Mouse (Mus musculus): ENCODE measurements at regions not wholly inside any gene's neighbourhood (a gene's known extent, or its start where the extent isn't known, plus 50 kb on each side); places are given as distances from the start of the nearest gene placed in this dataset.
"Not testable (repeated sequence)": the region's sequence is repeated elsewhere in the genome, so short reads cannot be mapped to it uniquely, and the experiment has no call there.

- intact Hi-C loops (cut with DNase I), result no loop called here
- no peak for DNase-seq
Observed at GRCm38 (mm10) chr3:6886200-6887052, 266.2 kb upstream of the 1700008P02Rik start.

GRCm38 (mm10) chr3:6883401-6883800 is 263.2 kb upstream of the 1700008P02Rik start:
- no peak for DNase-seq
- intact Hi-C loops (cut with DNase I), result no loop called here

- intact Hi-C loops (cut with DNase I), result no loop called here
- DNase-seq, result no peak
Observed at GRCm38 (mm10) chr3:6876265-6876664, 256.0 kb upstream of the 1700008P02Rik start.

DNA sequence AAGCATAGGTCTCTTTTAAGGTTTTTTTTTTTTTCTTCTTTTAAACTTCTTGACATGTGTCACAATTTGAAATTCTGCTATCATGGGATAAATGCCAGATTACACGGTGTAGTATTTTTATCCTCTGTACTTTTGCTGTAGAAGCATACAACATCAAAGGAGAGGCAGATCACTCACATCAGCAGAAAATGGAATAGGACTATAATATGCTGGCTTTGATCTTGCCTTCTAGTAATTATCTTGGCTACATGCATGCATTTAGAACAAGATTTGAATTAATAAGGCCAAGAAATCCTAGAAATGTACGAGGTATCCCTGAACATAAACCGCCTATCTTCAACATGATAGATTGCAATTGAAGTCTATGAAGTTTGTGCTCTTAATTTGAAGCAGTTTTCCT is 251.9 kb upstream of the 1700008P02Rik start:
- intact Hi-C loops (cut with DNase I), result no loop called here
- DNase-seq, result no peak

DNA sequence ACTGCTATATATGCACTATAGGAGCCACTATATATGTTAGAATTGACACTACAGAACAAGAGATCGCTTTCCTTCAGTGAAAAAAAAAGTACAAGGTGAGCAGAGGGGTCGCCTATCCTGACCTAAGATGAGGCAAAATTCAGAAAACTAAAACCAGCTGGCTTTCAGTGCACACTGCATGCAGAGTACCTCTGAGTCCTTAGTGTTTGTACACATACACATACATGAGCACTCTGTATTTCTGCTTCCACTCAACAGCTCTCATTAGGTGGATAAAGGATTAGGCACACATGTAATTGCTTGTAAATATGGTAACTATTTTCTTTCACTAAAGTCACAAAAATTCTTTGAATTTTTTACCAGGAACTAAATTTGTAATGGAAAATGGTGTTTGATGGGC is 251.5 kb upstream of the 1700008P02Rik start:
- DNase-seq, result no peak
- intact Hi-C loops (cut with DNase I), result no loop called here

- no peak for DNase-seq
- intact Hi-C loops (cut with DNase I), result no loop called here
Observed at GRCm38 (mm10) chr3:6866148-6866483, 245.9 kb upstream of the 1700008P02Rik start.

GRCm38 (mm10) chr3:6865462-6866147 is 245.4 kb upstream of the 1700008P02Rik start:
- DNase-seq, result no peak
- intact Hi-C loops (cut with DNase I), result no loop called here

- intact Hi-C loops (cut with DNase I), result no loop called here
- DNase-seq, result no peak
Observed at GRCm38 (mm10) chr3:6859866-6860180, 239.6 kb upstream of the 1700008P02Rik start.

DNA sequence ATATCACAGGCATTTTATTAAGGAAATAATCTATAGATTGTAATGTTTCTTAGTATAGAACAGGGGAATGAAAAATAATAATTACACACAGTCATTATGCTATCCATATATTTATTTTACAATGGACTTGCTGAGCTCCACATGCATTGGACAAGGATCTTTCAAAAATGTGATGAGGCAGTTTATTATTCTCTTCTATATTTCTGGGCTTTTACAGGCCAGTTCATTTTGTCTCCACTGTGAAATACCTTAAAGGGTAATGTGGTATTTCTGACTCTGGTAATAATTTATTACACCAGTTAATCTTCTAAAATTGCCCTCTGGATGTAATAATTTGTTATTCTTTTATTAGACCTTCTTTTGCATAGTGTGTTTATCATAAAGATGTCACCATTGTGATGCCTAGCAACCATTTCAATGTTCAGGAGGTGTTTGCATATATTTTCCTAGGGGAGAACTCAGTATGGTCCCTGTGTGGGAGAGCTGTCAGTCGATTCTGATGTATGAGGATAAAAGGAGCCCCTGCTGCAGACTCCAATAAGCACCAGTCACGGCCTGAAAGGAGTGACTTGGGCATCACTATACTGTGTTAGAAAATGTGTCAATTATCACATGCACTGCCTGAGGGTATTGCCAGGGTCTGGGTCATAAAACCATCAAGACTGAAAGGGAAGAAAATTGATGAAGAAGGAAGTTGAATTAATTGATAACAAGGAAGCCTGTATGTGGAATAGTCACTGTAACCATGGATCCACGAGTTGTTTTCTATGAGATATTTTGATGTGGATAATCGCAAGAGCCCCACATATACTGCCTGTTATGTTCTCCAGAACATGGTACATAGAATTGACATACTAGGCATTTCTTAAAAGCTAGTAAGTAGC is 239.0 kb upstream of the 1700008P02Rik start:
- no peak for DNase-seq

GRCm38 (mm10) chr3:6819332-6819731 is 199.1 kb upstream of the 1700008P02Rik start:
- no peak for DNase-seq
- intact Hi-C loops (cut with DNase I), result no loop called here

More for the DNA sequence above, 239.0 kb upstream of the 1700008P02Rik start:
- intact Hi-C loops (cut with DNase I), result no loop called here

DNA sequence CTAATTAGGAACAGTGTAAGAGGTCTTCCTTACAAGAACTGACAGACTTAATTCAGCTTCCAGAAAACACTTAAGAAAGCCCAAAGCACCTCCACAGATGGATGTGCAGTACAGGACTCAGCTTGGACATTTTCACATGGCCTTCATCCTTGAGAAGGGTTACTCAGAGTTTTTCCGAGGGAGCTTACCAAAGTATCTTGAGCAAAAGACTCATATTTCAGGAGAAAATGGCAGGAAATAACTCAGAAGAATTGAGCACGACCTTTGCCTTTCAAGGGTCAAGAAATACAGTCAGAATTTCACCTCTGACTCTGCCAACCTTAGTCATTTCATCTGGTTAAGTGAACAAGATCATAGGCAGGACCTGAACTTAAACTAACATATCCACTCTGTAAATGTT is 192.1 kb upstream of the 1700008P02Rik start:
- intact Hi-C loops (cut with DNase I), result no loop called here
- DNase-seq, result no peak

DNA sequence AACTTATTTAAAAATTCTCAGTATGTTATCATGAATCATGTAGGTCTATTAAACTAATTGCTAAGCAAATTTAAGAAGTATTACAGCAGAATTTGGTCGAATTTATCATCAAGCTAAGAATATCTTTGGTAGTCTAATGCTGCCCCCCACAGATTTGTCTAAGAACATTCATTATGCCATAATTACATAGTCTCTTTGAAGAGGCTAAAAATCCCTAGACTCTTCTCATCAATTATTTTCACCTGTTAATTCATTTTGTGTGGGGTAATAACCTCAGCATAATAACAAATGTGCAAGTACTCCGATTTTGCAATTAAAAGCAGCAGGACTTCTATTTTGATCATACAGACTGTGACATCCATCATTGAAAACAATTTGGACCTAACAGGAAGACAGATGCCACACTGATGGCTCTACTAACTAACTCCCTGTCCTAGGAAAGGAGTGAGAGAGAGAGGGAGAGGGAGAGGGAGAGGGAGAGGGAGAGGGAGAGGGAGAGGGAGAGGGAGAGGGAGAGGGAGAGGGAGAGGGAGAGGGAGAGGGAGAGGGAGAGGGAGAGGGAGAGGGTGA is 189.2 kb upstream of the 1700008P02Rik start:
- no peak for DNase-seq
- intact Hi-C loops (cut with DNase I), result no loop called here

DNA sequence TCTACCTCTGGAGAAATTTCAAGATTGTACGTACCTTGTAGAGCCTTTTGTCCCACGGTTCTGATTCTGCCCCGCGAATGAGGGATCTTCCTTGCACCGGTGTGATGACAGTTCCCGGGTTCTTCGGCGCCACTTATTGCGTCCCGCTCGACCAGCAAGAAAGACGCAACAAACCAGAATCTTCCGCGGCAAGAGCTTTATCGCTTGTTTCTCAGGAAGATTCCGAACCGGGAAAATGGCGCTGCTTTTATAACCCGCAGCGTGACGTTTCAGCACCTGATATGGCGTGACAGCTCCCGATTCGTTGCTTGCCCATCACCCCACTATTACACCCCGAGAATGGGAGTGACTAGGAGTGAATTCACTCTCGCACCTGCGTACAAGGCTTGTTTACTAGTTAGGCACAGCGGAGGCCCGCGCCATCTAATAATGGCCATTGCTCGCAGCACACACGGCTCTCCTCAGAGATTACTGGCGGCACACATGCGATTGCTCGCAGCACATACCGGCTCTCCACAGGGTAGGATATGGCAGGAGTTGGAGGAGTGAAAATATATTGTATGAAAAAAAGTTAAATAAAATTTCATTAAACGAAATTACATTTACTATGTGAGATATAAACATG is 180.0 kb upstream of the 1700008P02Rik start:
- DNase-seq; intact Hi-C loops (cut with DNase I): not testable (repeated sequence)

DNA sequence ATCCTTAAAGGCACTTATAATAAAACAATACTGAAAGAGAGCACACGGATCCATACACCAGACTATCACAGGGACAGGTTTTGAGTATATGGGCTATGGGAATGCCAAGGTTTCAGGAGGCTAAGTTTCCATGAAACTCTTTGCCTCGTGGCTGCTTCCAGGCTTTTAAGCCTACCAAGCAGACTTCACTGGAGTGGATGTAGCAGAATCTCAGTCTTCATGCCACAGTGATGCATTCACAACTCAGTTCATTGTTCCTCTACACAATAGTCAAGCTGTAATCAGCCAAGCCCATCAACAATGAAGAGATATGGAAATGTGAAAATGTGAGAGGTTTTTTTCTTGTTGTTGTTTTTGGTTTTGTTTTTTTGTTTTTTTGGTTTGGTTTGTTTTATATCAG is 148.3 kb upstream of the 1700008P02Rik start:
- no peak for DNase-seq
- intact Hi-C loops (cut with DNase I), result no loop called here

DNA sequence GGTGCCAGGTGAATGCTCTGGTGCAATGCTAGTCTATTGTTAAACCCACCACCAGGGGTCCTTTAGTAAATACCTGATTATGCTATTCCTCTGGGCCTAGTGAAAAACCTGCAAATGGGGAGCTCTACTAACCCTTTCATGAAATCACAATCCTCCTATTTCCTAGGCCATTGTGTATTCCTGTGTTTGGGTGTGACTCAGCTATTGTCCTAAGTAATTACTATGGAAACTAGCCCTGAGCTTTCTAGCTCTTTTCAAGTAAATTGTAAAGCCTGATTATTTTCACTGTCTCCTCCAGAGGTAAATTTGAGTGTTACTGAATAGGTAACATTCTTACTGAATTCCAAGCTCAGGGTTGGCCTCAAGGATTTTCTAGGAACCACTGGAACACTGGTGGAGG is 147.8 kb upstream of the 1700008P02Rik start:
- DNase-seq; intact Hi-C loops (cut with DNase I): not testable (repeated sequence)

DNA sequence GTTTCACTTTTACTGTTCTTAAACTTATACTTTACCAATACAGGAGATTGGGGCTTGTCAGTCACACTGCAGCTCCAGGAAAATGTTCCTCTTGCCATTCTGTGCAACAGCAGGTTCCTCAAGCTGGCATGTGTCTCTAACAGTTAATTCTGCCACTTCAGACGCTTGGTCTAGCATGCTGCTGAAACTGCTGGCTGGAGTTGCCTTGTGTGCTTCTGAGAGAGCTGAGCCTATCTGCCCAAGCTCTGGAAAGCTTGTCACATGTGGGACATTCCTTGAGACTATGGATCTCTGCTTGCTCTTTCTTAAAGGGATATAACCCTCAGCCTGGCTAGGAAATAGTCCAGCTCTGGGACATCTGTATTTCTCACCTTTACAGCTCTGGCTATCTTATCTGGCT is 138.9 kb upstream of the 1700008P02Rik start:
- intact Hi-C loops (cut with DNase I), result no loop called here
- no peak for DNase-seq

- DNase-seq, result no peak
- intact Hi-C loops (cut with DNase I), result no loop called here
Observed at GRCm38 (mm10) chr3:6757562-6757961, 137.3 kb upstream of the 1700008P02Rik start.

DNA sequence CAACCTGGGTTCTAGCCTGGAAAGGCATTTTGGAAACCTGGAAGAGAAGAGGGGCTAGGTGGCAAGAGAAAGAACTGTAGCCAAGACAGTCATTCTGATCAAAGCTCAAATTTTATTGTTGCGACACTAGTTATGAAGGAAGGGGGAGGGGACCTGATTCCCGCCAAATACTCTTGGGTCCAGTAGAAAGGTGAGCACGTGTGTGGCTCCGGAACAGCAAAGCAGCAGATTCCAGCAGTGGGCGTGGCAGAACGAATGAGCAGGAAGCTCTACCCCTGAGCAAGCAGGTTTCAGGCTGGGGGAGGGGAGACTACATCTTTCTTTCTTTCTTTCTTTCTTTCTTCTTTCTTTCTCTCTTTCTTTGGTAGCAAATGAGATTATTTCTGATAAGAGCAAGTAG is 130.5 kb upstream of the 1700008P02Rik start:
- intact Hi-C loops (cut with DNase I); DNase-seq: not testable (repeated sequence)

DNA sequence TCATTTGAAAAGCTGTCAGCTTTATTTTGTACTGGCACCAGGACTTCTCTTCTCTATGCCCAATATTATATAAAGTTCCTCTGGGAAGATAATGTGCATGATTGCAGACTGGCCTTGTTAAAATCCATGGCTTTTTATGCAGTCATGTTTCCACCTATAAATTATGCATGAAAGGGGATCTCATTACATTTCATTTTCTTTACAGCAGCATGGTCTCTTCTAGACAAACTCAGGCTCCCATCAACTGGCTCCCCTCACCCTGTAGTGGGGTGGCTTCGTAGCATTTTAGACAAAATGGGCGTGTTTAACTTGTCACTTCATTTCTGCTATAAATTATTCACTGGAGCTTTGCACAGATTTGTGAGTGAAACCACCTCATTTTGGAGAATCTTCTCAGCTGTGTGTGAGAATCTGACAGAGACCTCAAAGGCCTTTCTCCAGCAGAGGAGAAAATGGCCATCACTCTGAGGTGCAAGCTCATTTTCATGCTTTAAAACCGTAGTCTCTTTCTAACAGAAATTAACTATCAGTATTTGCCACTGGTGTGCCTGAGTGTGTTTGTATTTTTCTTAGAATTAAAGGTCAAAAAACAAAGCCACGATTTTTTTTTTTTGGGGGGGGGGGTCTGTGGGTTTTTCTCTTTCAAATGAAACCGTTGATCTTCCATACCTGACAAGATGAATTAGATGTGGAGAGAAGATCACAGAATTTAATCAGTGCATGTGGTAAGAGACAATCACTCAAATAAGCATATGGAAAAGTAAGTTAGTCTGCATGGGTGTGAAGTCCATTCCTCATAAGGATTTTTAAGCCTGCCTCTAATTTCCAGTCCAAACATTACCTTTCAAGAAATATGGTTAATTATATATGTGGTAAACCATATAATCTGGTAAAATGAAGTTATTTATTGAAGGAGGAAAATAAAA is 111.4 kb upstream of the 1700008P02Rik start:
- DNase-seq, result no peak
- intact Hi-C loops (cut with DNase I), result no loop called here
